Mouse (Mus musculus) olfactory bulb, adult 2 months (tissue): ENCODE measurements at regions not wholly inside any gene's neighbourhood (a gene's known extent, or its start where the extent isn't known, plus 50 kb on each side); places are given as distances from the start of the nearest gene placed in this dataset.

Experiments used
- CTCF ChIP-seq: fragments of 200-500 bp; IDR thresholded peaks from 2 replicates; pipeline ENCODE4 v1.5.1; 2012; ENCODE audit warnings: low read depth, mild to moderate bottlenecking, low read length, moderate library complexity; ENCODE audit not compliant: insufficient read depth
- POLR2A ChIP-seq: fragments of 200-500 bp; IDR thresholded peaks from 2 replicates; pipeline ENCODE4 v1.6.1; 2012; ENCODE audit warnings: mild to moderate bottlenecking, low read depth, low read length, moderate library complexity; ENCODE audit not compliant: insufficient read depth

DNA sequence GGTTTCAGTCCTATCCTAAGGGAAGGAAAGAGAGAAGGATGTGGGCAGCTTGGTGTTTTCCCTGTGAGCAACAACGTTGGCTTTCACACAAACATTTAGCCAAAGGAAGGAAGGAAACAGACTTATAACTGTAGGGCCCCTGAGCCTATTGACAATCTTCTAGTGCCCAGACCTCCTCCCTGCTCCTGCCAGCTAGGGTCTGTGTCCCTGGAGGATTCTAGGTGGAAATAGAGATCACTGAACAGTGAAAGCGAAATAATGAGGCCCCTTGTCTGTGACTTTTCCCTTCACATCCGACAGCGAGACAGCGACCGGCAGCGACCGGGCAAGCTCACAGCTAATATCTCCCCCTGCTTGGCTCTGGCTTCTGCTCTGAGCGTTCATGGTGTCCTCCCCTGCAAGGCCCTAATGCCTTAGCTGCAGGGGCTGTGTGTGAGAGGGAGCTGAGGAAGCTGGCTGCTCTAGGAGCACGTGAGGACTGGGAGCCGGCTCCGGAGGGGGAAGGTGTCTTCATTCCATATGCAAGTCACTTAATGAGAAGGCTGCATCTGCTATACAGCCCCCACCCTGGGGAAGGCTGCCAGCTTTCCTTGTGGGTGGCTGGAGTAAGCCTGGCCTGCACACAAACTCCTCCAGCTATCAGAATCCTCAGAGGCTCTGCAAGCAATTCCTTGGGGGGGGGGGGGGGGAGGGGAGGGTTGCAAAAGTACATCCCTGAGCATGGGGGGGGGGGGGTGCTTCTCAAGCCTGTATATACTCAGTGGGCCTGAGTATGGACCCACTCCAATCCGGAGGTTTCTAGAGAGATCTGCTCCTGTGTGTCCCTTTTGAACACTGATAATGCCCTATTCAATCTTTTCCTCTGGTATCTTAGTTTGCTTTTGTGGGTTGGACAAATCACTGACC, 61.7 kb upstream of the Opcml start:
- TF ChIP-seq CTCF (no peak), POLR2A (no peak)
